Mouse (Mus musculus) cerebellum, postnatal 36 days (tissue): Measurements from ENCODE around the gene Tmem110.
A peak's percentile ranks its signal among the peaks of the same experiment; 100 is the strongest.

Experiments
- DNase-seq, 2 experiments: peaks; one replicate each; pipeline ENCODE4 v3.0.0; 2021 to 2022; ENCODE audit warnings: mixed read lengths in 2 of 2

The Tmem110 gene

DNA sequence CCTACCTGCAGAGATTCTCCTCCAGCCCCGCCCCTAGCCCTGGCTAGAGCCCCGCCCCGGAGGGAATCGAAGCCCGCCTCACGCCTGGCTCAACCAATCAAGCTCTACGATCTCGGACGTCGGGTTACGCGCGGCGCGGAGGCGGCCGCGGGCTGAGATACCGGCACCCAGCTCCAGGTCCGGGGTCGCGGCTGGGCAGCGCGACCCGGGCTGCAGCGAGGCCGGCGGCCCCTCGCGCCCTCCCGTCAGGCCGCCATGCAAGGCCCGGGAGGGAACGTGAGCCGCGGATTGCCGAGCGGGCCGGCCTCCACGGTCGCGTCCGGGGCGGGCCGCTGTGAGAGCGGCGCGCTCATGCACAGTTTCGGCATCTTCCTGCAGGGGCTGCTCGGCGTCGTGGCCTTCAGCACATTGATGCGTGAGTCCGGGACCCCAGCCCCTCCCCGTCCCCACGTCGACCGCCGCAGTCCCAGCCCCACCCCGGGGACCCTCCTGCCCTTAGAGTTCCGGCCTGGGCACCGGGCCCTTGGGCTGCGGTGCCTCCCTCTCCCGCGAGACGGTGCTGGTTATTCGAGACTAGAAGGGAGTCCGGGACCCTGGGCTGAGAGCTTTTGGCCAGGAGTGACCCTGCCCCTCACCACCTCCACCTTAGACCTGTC is at the start of gene Tmem110:
Gene Tmem110, plus strand, starts transcription at position 115 of the 656 bp plus-strand sequence.
- peak; percentile 86 to 92 for DNase-seq

DNA sequence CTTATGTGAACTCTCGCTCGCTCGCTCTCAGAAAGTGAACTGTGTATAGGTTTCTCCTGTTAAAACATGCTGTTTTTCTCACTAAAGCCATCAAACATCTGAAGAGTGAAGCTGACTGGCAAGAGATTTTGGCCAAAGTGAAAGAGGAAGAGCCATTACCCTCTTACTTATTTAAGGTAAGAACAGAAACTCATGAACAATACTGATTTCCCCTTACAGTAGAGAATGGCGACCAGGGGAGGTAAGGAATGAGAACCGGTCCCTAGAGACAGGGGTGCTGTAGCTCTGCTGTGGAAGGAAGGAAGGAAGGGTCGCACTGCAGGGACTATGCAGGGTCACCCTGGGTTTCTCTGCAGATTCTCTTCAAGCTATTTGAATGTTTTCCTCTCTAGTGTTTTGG is 40.8 kb upstream of the Tmem110 start:
- no peak for DNase-seq

DNA sequence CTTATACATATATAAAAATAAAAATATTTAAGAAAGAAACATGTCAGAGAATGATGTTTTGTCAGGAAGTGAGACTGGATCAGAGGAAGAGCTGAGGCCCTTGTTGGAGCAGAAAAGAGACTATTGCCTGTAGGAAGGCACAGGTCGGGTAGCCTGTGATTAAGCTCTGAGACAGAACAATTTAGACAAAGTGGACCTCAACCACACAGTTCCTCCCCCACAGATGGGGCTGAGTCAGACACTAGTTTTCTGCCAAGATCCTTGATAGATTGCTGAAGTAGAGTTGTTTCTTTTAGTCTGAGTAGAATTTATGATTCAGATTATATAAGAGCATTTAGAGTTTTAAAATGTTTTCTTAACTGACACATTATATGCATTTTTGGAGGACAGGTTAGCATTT is 35.9 kb upstream of the Tmem110 start:
- no peak for DNase-seq

DNA sequence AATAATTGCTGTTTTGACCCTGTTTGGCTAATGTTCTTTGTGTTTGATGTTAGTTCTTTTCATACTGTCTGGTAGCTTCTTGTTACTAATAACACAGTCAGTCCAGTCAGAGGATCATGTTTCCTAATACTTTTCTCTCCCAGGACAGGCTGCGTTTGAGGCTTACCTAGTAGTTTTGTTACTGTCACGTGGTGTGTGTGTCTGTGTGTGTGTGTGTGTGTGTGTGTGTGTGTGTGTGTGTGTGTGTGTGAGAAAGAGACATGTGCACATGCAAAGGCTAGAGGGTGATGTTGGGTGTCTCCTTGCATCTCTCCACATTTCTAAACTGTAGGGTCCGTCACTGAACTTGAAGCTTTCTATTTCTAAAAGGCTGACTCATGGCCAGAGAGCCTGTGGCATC is 32.5 kb upstream of the Tmem110 start:
- no peak for DNase-seq

DNA sequence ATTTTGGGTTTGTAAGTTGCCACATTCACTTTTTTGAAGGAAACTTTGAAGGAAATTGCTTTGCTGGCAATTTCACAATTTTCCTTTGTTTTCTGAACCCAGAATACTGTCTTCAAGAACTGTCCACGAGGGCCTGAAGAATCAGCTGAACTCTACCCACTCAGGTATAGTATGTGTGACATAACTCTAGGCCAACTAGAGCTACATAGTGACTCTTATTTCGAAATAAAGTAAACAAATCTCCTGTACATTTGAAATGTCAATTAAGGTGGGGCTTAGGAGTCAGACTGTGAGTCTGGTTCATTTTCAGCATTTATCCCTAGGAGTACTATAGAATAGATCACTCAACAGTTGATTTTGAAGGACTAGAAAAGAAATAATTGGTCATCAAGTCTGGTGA is 23.6 kb upstream of the Tmem110 start:
- no peak for DNase-seq

DNA sequence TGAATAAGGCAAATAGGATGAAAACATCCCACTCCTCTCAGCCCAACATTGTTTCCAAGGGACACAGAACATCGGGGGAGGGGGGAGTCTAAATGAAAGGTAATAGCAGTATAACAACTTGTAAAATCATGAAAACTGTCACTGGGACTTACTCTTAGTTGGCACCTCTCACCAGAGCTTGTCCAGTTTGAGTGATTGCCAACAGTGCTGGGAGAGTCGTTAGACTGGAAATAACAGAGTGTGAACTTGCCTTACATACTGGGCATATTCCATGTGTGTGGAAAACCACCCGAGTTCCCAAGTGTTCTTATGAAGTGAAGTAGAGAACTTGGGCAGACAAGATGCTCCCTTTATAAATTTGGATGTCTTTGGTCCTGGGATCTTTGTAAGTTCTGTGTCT is 4.3 kb upstream of the Tmem110 start:
- DNase-seq = no peak

DNA sequence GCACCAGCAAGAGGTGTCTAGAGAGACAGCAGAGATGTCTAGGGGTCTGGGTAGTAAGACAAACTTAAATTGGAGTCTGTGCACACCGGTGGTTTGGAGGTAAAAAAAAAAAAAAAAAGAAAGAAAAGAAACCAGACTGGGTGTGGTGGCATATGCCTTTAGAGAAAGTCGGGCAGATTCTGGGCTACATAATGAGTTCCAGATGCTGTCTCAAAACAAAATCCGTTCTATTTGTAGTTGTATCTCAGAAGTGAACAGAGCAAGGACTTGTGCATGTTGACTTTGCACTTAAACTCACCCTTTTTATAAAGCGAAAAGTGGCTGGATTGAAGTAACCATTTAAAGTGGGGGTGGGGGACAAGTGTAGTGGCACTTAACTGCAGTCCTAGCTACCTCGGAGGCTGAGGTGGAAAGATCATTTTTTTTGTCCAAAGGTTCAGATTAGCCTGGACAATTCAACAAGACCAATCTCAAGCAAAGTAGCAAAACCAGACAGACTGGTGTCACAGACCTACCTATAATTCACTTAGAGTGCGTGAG is 864 bp upstream of the Tmem110 start:
- no peak for DNase-seq

DNA sequence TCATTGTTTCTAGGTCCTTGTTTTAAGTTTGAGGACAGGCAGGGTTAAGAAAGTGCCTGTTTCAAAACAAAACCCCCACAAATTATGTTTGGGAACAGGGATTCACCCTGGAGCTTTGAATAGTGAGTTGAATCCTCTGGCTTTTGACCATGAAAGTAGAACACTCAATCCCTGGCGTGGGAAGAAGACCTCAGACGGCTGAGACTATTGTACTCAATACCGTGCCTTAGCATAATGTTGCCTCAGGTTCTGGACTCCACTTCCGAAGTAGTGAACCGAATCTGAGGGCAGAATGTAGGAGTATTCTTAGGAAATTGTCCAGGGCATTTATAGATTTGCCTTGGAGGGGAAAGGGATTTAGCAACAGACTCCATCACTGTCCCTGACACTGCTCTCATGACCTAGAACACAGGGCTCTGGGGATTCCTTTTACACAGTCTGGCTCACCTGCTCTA is 342 bp upstream of the Tmem110 start:
- DNase-seq = no peak

DNA sequence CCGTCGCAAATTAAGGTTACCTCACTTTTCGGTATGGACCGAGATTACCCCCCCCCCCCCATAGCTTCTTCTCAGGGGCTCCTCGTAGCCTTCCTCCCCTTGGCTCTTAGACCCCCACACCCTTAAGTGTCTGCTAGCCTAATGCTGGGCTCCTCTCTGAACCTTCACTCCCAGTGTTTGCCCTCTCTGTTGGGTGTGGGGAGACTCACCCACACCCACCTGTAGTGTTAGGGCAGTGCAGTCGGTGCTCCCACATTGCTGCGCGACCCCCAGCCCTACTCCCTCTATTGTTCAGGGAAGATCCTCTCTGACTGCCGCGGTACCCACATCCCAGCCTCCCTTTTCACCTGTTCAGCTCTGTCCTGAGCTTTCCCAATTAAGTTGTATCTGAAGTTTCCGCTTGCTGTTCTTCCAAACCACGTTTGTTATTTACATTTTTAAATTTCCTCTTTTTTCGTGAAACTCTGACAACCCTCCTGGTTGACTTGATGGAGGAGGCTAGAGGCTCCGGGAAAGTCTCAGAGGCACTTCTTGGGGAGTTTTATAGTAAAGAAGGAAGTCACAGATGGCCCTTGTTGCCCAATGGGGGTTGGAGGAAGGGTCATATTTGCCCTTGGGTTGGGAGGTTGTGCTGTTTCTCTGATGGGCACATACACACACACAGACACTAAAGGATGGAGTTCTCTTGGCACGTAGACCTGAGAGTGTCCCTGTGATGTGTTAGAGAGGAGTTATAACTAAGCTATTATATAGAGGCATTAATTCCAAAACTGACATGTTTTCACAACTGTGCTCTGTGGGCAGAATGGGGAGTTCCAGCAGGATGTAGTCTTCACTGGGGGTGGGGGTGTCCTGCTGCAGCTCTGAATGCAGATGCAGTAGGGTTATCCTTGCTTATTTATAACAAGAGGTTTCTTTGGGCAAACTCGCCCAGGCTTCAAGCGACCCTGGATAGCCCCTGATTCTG is 1.1 kb downstream of the Tmem110 start:
- DNase-seq = peak in 1 of 2 experiments; percentile 9

DNA sequence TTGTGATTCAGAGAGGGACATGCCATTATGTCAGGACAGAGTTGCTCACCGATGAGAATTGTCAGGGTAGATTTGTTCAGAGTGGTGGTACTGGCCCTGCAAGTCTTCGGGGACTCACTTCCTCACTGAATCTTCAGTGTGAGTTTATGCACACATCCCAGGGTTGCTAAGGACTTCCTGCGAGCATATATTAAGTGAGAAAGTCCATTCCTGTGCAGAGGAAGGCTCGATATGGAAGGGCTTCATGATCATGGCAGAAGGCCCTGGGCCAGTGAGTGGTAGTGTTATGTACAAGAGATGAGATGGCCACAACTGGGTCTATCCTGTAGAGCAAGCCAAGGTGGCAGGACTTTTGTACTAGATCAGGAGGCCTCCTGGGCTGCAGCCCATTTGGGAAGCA is 2.1 kb downstream of the Tmem110 start:
- DNase-seq = no peak

DNA sequence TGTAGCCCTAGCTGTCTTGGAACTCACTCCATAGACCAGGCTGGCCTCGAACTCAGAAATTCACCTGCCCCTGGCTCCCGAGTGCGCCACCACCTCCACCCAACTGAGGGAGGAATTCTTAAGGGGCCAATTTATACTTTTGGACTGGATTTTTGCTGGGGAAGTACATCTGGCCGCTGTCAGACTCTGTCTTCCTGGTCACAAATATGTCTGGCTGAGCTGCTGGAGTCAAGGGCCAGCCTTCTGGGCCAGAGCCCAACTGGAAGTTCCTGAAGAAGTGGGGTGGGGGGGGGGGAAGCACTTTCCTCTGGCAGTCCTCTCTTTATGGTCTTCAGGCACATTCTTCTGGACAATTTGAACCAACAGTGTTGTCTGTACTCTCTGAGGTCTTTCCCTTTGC is 2.7 kb downstream of the Tmem110 start:
- DNase-seq = no peak

DNA sequence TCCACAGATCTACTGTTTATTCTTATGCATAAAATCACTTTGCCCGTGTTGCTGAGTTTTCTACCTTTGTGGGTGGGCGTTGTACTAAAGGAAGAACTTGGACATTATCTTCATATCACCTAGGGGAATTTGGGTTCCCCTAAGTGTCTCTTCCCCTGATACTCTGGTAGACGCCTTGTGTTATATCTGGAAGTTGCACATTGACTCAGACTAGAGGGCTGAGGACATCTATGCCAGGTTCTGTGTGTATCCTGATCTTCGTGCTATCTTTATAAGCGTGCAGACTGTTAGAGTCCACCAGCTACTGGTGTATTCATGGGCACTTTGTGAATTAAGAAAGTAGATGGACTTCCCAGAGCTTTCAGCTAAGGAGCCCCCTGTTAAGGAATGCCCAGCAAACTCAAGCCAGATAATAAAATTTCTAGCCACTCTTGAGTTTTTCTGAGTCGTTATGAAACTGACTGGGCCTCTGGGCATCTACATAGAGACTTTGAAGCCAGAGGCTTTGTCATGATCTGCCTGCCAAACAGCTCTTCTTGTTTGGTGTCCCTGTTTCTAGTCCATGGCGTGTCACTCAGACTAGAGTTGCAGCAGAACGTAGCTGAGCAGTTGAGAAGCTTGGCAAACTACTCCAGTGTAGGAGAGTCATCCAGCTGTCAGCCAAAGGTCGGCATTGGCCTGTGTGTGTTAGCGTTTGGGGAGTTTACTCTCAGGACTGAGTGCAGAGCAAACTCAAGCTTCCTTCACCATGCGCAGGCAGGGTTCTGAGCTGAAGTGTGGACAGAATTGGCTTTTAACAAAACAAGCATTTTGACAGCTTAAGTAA is 3.5 kb downstream of the Tmem110 start:
- DNase-seq = no peak

DNA sequence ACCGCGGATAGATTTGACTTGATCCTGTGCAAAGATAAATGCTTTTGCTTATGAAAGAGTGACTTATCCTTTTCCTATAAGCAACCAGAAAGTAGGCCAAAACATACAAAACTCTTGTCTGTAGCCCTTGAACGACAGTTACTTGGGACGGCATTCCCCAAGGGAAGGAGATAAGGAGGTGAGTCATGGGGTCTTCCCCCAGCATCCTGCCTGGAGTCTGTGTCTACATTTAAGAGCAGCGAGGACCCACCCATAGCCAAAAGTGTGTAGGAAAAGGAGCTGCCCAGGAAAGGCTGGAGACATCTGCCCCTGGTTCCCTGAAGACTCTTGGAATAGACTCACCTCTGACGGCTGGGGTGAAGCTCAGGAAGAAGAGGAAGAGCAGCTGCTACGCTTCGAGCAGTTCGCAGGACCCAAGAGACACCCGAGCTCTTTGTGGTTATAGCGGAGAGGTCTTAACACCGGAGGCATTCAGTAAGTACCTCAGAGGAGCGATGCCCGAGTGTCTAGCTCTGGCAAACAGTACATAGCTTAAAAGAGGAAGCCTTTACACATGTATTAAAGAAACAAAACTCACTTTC is 12.1 kb downstream of the Tmem110 start:
- DNase-seq = no peak

DNA sequence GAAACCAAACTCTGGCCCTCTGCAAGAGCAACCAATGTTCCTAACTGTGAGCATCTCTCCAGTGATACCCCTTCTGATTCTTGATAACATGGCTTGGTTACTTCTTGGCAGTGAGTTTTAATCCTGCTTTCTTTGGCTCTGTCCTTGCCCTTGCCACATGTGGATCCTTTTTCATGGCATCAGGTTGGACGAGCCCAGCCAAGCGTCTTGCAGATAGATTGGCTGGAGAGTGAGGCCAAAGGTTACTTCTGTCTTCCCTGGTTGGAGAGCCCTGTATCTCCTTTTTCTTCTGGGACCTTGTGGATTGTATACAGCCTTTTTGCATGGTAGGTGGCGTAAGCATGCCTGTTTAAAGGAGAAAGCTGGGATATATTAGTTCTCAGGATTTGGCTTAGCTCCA is 18.3 kb downstream of the Tmem110 start:
- DNase-seq = no peak

DNA sequence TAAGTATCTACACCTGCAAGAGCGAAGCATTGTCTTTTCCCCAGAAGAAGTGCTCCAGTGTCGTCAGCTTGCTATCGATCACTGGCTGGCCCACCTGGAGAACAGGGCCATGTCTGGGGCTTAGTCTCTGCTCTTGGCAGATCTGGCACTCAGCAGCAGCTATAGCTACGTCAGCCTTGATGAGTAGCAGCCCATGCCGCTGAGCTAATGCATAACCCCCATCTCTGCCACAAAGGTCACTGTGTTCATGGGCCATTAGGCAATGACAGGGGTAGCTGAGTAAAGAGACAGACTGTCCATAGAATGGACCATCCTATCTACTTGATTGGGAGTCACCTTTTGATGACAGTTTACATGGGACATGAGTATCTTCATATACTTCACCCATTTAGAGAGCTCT is 25.1 kb downstream of the Tmem110 start:
- DNase-seq = no peak

DNA sequence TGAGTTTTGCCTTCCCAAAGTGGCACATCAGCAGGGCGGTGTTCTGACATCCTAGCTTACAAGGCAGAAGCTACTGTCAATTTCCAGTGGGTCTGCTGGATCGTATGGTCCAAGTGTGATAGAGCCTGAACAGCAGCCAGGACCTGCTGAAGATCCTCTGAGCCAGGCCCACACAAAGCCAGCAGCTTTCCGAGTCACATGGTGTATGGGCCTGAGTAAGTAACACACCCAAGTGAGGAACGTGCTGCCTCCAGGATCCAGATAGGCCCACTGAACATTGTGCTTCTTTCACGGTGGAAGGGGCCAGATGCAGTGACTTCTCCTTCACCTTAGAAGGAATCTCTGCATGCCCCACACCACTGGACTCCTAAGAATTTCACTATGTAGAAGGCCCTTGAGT is 26.9 kb downstream of the Tmem110 start:
- DNase-seq = no peak

DNA sequence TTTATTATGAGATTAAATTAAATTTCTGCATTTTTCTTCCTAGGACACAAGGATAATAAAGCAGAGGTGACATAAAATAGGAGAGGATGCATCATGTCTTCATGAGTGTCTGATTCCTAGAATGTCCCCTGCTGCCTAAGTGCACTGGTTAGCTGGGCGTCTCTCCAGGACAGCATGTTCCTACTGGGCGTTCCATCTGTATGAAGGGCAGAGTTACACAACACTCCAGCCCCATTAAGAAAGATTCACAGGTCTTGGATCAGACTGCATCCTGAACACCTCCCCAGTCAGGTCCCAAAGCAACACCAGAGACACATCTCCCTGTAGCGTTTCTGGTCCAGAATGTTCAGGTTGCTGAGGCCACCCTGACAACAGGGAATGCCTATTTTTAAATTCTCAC is 29.9 kb downstream of the Tmem110 start:
- peak; percentile 50 to 56 for DNase-seq

DNA sequence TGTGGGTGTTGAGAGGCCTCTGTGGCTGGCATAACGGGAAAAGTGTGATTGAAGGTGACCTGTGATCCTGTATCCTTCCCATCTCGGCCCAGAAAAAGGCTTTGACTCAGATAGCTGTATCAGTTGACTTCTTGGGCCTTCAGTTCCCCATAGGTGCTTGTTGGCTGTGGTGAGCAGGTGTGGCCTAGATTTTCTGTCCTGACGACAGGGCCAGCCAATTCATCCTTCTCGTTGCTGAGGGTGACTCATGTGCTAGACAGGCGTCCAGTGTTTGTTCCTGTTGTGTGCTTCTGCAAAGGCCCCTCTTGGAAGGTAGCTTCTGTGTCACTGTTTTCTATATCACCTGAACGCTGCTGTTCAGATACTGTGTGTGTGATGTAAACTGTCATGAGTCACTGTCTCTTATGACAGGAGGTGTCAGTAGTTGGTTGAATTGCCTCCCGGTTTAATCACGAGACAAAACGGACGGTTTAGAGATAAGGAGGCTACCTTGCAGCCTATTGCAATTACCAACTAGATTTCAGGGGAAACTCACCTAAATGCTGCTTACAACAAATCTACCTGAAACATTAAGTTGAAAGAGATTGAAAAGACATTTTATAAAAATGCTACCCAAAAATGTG is 31.6 kb downstream of the Tmem110 start:
- DNase-seq = peak; percentile 41 to 57

DNA sequence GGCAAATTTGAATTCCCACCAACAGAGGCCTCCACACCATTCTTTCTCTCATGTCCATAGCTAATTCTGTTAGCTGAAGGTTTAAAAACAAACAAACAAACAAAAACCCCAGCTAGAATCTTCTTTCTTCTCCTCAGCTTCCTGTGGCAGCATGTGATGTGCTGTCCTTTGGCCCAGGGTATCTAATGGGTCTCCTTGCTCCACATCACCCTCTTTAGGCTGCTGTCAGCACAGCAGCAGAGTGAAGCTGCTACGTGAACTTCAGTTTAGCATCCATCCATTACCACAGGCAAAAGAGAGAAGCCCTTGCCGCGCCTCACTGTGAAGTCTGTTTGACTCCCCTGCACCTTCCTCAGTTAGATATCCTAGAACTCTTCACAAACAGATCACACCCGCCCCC is 32.6 kb downstream of the Tmem110 start:
- no peak for DNase-seq

DNA sequence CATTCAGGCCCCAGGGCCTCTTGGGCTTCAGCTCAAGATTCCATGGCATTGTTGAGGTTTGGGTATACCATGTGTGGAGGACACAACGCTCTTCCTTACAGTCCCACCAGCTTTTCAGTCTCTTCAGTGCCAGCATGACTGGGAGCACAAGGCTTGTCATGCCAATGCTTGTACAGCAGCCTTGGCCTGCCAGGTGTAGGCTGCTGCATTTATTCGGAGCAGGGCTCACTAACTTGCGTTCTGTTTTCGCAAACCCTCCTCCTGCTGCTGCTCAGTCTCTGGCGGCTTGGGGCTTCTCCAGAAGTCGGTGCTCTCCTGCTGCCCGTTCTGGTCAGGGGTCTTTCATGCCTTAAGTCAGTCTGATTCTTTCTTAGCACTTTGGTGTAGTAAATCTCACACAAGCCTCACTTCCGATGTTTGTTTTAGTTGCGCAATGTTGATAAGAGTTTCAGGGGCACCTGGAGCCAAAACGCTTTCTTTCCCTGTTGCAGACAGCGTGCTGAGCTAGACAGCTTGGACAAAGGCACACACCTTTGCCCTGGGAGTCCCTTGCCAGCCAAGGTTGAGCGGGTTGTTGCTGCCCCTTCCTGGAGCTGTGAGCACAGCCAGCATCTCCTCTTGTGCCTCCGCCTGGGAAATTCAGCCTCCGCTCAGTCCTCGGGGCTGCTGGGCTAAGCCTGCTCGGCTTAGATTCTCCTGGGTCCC is 36.2 kb downstream of the Tmem110 start:
- DNase-seq = peak; percentile 30 to 33

DNA sequence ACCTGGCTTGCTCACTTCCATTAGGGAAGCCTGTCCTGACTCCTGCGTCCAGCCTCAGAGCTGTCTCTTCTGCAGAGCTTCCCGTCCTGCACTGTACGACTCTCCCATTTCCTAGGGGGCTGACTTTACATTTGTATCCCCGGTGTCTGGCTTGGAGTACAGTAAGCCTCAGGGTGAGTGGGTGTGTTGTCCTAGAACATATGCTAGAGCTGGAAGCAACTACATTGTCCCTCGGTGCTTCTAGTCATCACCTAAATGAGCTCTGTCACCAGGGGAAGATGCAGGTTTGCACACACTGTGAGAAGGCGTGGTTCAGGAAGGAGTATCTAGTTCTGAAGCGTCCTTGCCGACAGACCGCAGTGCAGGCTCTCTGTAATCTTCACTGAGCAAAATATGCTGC is 37.0 kb downstream of the Tmem110 start:
- DNase-seq = no peak
